Mouse (Mus musculus) CH12F3 (cell line): Measurements from ENCODE around the gene Tmem9.

Experiments
- in situ Hi-C: fragments of 300-500 bp; cut with MboI; formaldehyde crosslinking; loops from 2 replicates; pipeline ENCODE4 v1.14.3; 2020; ENCODE audit warnings: low sequenced_read_pairs

The Tmem9 gene

DNA sequence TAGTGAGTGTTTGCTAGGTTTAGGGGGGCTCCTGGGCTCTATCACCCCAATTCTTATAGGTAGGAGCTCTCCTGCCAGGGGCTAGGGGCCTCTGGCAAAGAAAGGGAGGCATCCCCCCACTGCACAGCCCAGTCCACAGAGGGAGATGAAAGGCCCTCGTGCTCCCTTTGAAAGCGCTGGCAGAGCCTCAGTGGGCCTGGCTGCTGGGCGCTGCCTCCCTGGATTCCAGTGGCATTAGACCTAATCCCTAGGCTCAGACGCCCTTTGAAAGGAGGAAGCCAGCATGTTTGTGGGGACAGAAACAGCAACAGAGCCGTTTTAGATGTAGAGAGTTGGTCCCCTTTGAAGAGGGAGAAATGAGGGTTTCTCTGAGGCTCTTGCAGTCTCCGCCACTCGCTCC lies 22.3 kb downstream of the Tmem9 start:
- in situ Hi-C loops: no loop called here

DNA sequence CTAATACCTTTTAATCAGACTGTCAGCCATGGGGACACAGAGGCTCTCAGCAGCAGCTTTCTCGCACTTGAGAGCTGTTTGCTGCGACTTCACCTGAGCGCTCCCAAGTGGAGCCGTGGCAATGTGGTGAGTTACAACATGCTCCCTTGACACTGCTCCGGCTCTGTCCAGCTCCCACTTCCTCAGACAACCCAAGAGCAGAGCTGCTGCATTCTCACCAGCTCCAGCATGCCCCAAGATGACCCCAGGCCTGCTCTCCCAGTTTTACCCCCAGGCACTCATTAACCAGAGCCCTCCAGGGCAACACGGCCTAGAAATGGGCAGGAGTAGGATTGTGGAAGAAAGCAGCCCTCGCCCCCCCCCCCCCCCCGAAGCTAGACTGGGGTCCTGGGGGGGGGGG lies 23.7 kb downstream of the Tmem9 start:
- in situ Hi-C loops: no loop called here

DNA sequence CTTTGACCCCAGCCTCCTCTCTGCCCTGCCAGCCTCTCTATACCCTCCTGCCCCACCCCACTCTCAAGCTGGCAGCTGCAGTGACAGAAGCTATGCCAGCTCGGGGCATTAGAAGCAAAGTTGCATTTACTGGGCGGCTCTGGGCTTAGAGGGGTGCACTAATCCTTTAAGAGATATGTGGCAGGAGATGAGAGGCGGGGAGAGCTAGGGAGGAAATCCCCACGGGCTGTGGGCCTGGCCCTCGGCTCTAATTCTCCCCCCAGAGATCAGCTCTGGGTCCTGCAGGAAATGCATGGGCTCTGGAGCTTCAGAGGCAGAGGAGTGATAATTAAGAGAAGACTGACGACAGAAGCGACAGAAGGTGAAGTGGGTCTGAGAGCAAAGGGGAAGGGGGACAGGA lies 25.0 kb downstream of the Tmem9 start:
- in situ Hi-C loops: no loop called here

- in situ Hi-C loops: no loop called here
These were observed 31.0 kb downstream of the Tmem9 start for GRCm38 (mm10) chr1:136038746-136039538.

DNA sequence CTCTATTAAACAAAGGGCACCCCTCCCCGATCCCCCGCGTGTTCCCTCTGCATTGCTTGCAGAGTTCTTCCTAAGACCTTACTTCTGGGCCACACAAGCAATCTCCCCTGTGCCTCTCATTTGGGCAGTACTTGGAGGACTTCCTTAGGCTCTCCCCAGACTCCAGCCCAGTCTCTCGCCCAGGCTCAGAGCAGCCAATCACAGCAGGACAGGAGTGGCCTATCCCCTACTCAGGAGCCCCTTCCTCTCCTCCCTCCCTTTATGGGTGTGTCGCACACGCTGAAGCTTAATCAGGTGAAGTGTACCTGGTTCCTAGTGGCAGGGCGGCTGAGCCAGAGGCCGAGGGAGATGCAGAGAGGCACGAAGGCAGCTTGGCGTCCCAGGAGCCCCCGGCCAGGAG lies 32.5 kb downstream of the Tmem9 start:
- in situ Hi-C loops: no loop called here

DNA sequence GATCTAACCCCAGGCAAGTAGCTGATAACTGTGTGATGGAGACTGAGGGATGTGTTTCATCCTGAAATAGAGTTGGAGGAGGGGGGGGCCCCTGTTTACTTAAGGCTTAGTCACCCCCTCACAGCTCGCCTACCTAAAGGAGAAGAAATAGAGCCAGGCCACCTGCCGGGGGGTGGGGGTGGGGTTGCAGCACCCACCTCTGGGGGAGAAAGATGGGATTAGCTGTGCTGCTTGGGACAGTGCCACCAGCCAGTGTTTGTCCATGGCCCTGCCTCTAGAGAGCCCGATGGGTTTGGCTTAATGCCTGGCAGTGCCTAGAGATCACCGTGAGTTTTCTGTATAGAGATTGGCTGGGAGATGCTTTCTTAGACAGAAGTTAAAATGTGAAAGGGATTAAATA lies 32.9 kb downstream of the Tmem9 start:
- in situ Hi-C loops: no loop called here

- in situ Hi-C loops: no loop called here
These were observed 37.8 kb downstream of the Tmem9 start for GRCm38 (mm10) chr1:136045774-136046173.

GRCm38 (mm10) chr1:136047432-136047831 lies 39.5 kb downstream of the Tmem9 start:
- in situ Hi-C loops: no loop called here

DNA sequence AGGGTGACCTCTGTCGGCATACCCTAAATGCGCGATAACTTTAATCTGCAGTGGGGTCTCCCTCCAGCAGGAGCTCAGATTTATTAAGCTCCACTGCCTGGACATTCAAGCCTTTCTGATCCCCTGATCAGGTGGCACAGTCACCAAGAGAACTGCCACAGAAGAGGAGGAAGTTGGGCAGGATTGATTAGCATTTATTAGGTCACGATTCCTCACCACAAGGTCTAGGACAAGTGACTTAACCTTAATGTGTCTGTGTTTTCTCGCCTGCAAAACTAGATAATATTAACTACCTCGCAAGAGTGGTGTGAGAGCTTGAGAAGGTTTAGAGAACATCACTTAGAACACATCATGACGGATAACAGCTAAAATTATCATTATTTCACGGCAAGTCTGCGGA lies 39.9 kb downstream of the Tmem9 start:
- in situ Hi-C loops: no loop called here

DNA sequence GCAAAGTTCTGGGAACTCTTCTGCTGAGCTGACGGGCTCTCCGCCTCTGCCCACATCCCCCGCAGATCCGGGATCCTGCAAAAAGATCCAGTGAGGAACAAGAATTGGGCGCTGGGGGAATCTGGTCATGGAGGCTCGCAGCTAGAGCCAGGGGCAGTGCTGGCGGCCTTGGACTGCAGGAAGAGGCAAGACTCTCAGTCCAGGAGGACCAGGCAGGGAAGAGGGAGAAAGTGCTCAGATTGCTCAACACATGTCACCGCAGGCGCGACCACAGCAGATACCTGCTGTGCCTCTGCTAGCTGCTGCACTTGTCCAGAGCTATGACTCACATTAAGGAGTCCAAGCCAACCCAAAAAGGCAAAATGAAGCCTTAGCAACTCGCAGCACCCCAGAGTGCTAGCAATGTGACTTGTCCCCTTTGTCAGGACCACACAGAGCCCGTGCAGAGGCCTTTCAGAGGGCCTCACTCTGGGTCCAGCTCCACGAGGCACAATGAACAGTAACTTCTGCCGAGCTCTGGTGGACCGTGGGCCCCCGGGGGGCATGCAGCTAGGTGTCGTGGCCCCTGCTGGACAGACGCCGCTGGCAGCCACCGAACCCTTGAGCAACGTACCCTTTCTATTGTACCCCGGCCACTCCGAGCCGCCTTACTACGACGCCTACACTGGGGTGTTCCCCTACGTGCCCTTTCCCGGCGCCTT lies 42.5 kb downstream of the Tmem9 start, which contains the start of gene Ascl5:
TSS of gene Ascl5 (plus strand) at position 493 of the 701 bp plus-strand sequence.
- in situ Hi-C loops: no loop called here

- in situ Hi-C loops: no loop called here
These were observed 43.0 kb downstream of the Tmem9 start for GRCm38 (mm10) chr1:136051013-136051315.

DNA sequence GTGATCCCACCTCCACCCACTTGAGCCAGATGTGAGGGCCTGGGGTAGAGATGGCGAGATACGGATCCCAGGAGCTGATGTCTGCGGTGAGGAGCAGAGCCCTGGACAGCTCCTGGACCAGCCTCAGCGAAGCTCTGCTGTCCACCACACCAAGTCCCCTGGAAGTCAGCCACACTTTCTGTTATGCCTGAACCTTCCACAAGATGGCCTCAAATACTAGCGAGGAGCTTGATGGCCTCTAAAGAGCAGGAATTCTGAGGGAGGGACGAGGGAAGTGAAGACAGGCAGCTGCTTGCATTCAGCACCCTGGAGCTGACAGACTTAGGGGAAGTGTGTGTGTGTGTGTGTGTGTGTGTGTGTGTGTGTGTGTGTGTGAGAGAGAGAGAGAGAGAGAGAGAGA lies 43.5 kb downstream of the Tmem9 start:
- in situ Hi-C loops: no loop called here

DNA sequence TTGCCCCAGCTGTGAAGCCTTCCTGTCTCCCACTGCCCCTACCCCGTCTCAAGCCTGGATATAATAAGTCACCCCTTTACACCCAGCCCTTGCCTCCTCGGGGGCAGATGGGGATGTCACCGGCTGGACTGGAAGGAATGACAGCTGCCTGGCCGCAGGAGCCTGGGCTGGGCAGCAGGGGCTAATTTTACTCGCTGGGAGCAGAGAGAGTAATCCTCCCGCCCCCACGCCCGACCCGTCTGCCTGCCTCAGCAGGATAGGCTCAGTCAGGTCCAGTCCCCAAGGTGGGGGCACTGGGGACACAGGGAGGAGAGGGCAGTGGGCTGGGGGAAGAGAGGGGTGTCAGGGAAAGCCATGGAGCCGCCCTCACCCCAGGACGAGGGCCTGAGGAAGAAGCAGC lies 44.6 kb downstream of the Tmem9 start, which contains the start of gene Cacna1s:
TSS of gene Cacna1s (plus strand) at position 204 of the 400 bp plus-strand sequence.
- in situ Hi-C loops: no loop called here

DNA sequence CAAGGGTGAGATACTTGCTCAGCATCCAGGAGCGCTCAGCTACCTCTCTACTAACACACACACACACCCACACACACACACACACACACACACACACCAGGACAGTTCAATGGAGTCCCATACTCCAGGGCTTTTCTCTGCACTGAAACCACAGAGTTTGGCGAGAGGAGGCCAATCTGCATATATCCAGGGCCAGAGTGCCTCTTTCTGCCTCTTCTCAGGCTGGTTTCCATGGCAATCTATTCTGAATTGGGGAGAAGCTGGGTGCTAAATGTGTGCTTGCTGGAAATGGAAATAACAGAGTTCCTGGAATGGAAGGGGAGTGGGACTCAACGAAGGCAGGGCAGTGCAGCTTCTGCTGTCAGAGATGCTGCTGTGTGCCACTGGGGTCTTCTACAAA lies 47.8 kb downstream of the Tmem9 start:
- in situ Hi-C loops: no loop called here

DNA sequence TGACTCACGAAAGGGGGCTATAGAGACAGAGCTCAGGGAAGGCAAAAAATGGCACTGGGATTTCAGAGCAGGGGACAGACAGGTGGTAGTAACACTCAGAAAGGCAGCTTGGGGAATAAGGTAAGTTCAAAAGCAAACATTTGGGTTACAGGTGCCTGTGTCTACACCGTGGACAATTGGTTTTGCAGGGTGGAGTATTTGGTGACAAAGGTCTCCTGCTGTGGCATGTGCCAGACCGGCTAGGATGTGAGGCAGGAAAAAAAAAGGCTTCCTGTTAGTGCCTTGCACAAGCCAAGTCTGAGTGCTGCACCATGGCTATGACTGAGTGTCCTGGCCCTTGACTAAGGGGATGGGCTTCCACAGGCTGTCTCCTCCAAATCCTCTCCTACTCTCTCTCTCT lies 50.6 kb downstream of the Tmem9 start:
- in situ Hi-C loops: no loop called here

- in situ Hi-C loops: no loop called here
These were observed 53.3 kb downstream of the Tmem9 start for GRCm38 (mm10) chr1:136061041-136061789.

GRCm38 (mm10) chr1:136061790-136062141 lies 53.8 kb downstream of the Tmem9 start:
- in situ Hi-C loops: no loop called here

GRCm38 (mm10) chr1:136063991-136064390 lies 56.0 kb downstream of the Tmem9 start:
- in situ Hi-C loops: no loop called here

DNA sequence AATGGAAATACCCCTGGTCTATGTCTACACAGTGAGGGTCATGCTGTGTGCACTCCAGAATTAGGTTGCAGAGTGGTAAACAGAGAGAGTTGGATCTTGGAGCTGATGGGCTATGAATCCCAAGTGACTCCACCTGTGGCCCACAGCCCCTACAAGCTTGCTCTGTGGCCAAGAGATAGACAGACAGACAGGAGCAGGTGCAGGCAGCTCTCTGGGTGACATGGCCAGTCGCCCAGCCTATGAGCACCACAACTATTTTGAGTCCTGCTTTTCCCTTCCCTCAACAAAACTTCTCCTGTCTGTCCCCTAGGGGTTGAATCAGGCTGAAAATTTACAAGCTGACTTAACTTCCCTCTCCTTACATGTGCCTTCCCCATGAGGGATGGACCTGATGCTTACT lies 58.7 kb downstream of the Tmem9 start:
- in situ Hi-C loops: no loop called here

GRCm38 (mm10) chr1:136067579-136067978 lies 59.6 kb downstream of the Tmem9 start:
- in situ Hi-C loops: no loop called here

DNA sequence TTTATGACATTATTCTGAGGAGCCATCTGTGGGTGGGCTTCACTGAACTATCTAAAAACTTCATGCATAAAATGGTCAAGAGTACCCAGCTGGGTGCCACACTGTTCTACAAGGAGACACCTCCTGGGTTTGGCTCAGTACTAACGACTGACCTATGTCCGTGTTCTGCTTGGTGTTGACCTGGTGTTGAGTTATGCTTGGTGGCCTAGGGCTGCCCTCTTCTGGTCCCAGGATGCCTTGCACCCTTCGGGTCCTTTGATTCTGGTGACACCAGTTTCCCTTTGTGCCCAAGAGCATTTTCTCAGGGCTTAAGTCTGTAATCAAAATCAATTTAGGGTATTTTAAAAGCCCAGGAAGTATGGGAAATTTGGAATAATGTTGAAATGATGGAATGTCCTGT lies 68.1 kb downstream of the Tmem9 start:
- in situ Hi-C loops: no loop called here

DNA sequence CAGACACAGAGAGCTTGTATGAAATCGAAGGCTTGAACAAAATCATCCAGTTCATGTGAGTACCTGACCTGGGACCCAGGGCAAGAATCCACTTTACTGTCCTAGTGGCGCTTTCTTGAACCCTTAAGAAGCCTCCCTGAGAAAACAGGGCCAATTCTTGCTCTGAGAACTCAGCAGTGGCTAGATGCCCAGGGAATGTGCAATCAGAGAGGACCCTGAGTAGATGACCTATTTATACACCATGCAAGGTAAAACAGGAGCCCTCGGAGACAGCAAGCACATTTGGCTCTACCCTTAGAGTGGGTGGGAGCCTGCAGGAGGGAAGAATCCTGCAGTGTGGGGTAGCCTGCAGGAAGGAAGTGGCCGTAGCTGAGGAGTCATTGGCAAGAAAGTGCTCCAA lies 69.7 kb downstream of the Tmem9 start:
- in situ Hi-C loops: no loop called here
